Mouse (Mus musculus) CH12.LX (cell line): ENCODE measurements around the gene Lrrc55. TPM values are rescaled to one million over a fixed set of nuclear protein-coding genes. Genes with fewer than 3 reads are reported as not detected.

ENCODE experiments used
- DNase-seq: peaks from one replicate; pipeline ENCODE4 v3.0.0-alpha.2; 2013; ENCODE audit errors: extremely low read depth
- H3K27ac ChIP-seq: 2 replicates; pipeline ENCODE4 v1.5.1; 2012; ENCODE audit warnings: low read depth, mild to moderate bottlenecking, control low read depth, moderate library complexity; ENCODE audit not compliant: insufficient read depth
- H3K27me3 ChIP-seq: replicated peaks from 2 replicates; pipeline ENCODE3; 2012; ENCODE audit warnings: inconsistent platforms
- H3K36me3 ChIP-seq, 2 experiments: replicated peaks in 1 of 2; 2 replicates each; pipeline versions ENCODE3 to v1.6.1; 2012; ENCODE audit warnings: inconsistent platforms in 1 of 2, low read length in 1 of 2, mild to moderate bottlenecking in 1 of 2, mixed read lengths in 1 of 2, moderate library complexity in 1 of 2; ENCODE audit not compliant: control insufficient read depth in 1 of 2, insufficient read depth in 1 of 2
- H3K4me1 ChIP-seq, 2 experiments: 2 replicates each; pipeline ENCODE4 v1.6.1; 2012; ENCODE audit warnings: inconsistent platforms in 1 of 2, moderate library complexity in 1 of 2; ENCODE audit not compliant: insufficient read depth in 2 of 2, control insufficient read depth in 1 of 2
- H3K4me2 ChIP-seq: 2 replicates; pipeline ENCODE4 v1.6.1; 2012; ENCODE audit warnings: low read depth, mild to moderate bottlenecking, control low read depth; ENCODE audit not compliant: poor library complexity, insufficient read depth, severe bottlenecking
- H3K4me3 ChIP-seq, 3 experiments: fragments of 150-350 bp in 1 of 3; sonication (generic) in 1 of 3; replicated peaks in 1 of 3; 2 replicates each; pipeline versions ENCODE3 to v1.5.1; 2011 to 2012; ENCODE audit warnings: low read depth in 2 of 3, low read length in 2 of 3, mild to moderate bottlenecking in 2 of 3, moderate library complexity in 2 of 3, control low read depth in 1 of 3, improper control_type of control experiment in 1 of 3, inconsistent platforms in 1 of 3, mixed read lengths in 1 of 3; ENCODE audit not compliant: poor library complexity in 1 of 3
- H3K79me2 ChIP-seq: replicated peaks from 2 replicates; pipeline ENCODE4 v1.6.1; 2012; ENCODE audit warnings: mild to moderate bottlenecking, moderate library complexity; ENCODE audit not compliant: control insufficient read depth, poor library complexity, insufficient read depth, severe bottlenecking; ENCODE audit errors: extremely low read depth
- H3K9ac ChIP-seq: 2 replicates; pipeline ENCODE4 v1.6.1; 2012; ENCODE audit warnings: low read depth, mild to moderate bottlenecking, control low read depth, moderate library complexity; ENCODE audit not compliant: insufficient read depth
- H3K9me3 ChIP-seq: replicated peaks from 2 replicates; pipeline ENCODE3; 2012; ENCODE audit warnings: low read length, inconsistent platforms, mixed read lengths
- CTCF ChIP-seq, 2 experiments: IDR thresholded peaks in 1 of 2; conservative IDR thresholded peaks in 1 of 2; 2 replicates each; pipeline ENCODE4 v1.5.1; 2011 to 2012; ENCODE audit warnings: low read depth in 2 of 2, low read length in 2 of 2, improper control_type of control experiment in 1 of 2, inconsistent platforms in 1 of 2, mild to moderate bottlenecking in 1 of 2, moderate library complexity in 1 of 2
- E2F4 ChIP-seq: IDR thresholded peaks from 2 replicates; pipeline ENCODE4 v1.6.1; 2011; ENCODE audit warnings: low read depth, low read length, improper control_type of control experiment; ENCODE audit not compliant: insufficient replicate concordance
- ELF1 ChIP-seq: IDR thresholded peaks from 2 replicates; pipeline ENCODE4 v1.6.1; 2014; ENCODE audit warnings: low read depth, mild to moderate bottlenecking, inconsistent platforms, low read length, improper control_type of control experiment
- EP300 ChIP-seq: IDR thresholded peaks from 2 replicates; pipeline ENCODE4 v1.6.1; 2011; ENCODE audit warnings: low read length, improper control_type of control experiment
- GABPA ChIP-seq: IDR thresholded peaks from 2 replicates; pipeline ENCODE4 v1.6.1; 2012; ENCODE audit warnings: low read depth, low read length, improper control_type of control experiment, inconsistent platforms; ENCODE audit not compliant: insufficient replicate concordance
- IRF4 ChIP-seq: IDR thresholded peaks from 2 replicates; pipeline ENCODE4 v1.6.1; 2014; ENCODE audit warnings: low read depth, mild to moderate bottlenecking, inconsistent platforms, low read length, improper control_type of control experiment
- JUND ChIP-seq: conservative IDR thresholded peaks from 2 replicates; pipeline ENCODE4 v1.6.1; 2011; ENCODE audit warnings: low read depth, low read length, improper control_type of control experiment
- MAFK ChIP-seq: IDR thresholded peaks from 2 replicates; pipeline ENCODE4 v1.6.1; 2011; ENCODE audit warnings: low read length, improper control_type of control experiment; ENCODE audit not compliant: insufficient replicate concordance
- MAX ChIP-seq: IDR thresholded peaks from 2 replicates; pipeline ENCODE4 v1.6.1; 2011; ENCODE audit warnings: low read length, improper control_type of control experiment
- MXI1 ChIP-seq: IDR thresholded peaks from 2 replicates; pipeline ENCODE4 v1.6.1; 2011; ENCODE audit warnings: mild to moderate bottlenecking, low read depth, low read length, improper control_type of control experiment
- PAX5 ChIP-seq: IDR thresholded peaks from 2 replicates; pipeline ENCODE4 v1.6.1; 2012; ENCODE audit warnings: low read length, inconsistent platforms, mixed read lengths
- RAD21 ChIP-seq: IDR thresholded peaks from 2 replicates; pipeline ENCODE4 v1.6.1; 2011; ENCODE audit warnings: low read depth, mild to moderate bottlenecking, low read length, improper control_type of control experiment, moderate library complexity
- RCOR1 ChIP-seq: conservative IDR thresholded peaks from 2 replicates; pipeline ENCODE4 v1.6.1; 2012; ENCODE audit warnings: low read depth, mild to moderate bottlenecking, inconsistent platforms, low read length, improper control_type of control experiment
- SIN3A ChIP-seq: IDR thresholded peaks from 2 replicates; pipeline ENCODE4 v1.6.1; 2012; ENCODE audit warnings: low read length, improper control_type of control experiment, inconsistent platforms
- TBP ChIP-seq: conservative IDR thresholded peaks from 2 replicates; pipeline ENCODE4 v1.6.1; 2011; ENCODE audit warnings: low read depth, low read length, improper control_type of control experiment
- TCF12 ChIP-seq: IDR thresholded peaks from 2 replicates; pipeline ENCODE4 v1.6.1; 2014; ENCODE audit warnings: low read depth, mild to moderate bottlenecking, inconsistent platforms, low read length, improper control_type of control experiment
- UBTF ChIP-seq: IDR thresholded peaks from 2 replicates; pipeline ENCODE4 v1.6.1; 2012; ENCODE audit warnings: low read depth, mild to moderate bottlenecking, inconsistent platforms, low read length, improper control_type of control experiment, moderate library complexity
- USF1 ChIP-seq: IDR thresholded peaks from 2 replicates; pipeline ENCODE4 v1.6.1; 2014; ENCODE audit warnings: low read depth, mild to moderate bottlenecking, inconsistent platforms, low read length, improper control_type of control experiment
- USF2 ChIP-seq: conservative IDR thresholded peaks from 2 replicates; pipeline ENCODE4 v1.6.1; 2011; ENCODE audit warnings: low read depth, low read length, improper control_type of control experiment
- ZC3H11A ChIP-seq: IDR thresholded peaks from 2 replicates; pipeline ENCODE4 v1.6.1; 2012; ENCODE audit warnings: low read depth, mild to moderate bottlenecking, inconsistent platforms, low read length, improper control_type of control experiment
- ZNF384 ChIP-seq: IDR thresholded peaks from 2 replicates; pipeline ENCODE4 v1.6.1; 2012; ENCODE audit warnings: low read depth, low read length, improper control_type of control experiment, inconsistent platforms
- dilution Hi-C: fragments of 300-500 bp; cut with MboI; formaldehyde crosslinking; loops from 2 replicates; pipeline ENCODE4 v1.14.3; 2020; ENCODE audit warnings: low sequenced_read_pairs; ENCODE audit not compliant: extremely low pct_unique_long_range_greater_than_20kb, extremely low pct_ligation_motif_present
- in situ Hi-C: fragments of 300-500 bp; cut with MboI; formaldehyde crosslinking; loops from 3 replicates; pipeline ENCODE4 v1.14.3; 2019; ENCODE audit warnings: low sequenced_read_pairs, low pct_ligation_motif_present, low pct_unique_long_range_greater_than_20kb, mixed read lengths
- polyA plus RNA-seq: library from polyadenylated mRNA; unstranded; fragments of >175 nt; gene quantifications from 2 replicates; pipeline ENCODE4 v1.2.1, GENCODE M21; 2012; ENCODE audit warnings: low read depth; ENCODE audit not compliant: insufficient read length
- total RNA-seq, 2 experiments: library from RNA; depleted of rRNA; stranded (reverse); fragments of 300-350 nt in 1 of 2; fragments of >200 nt in 1 of 2; gene quantifications; 2 replicates each; pipeline ENCODE4 v1.2.3; 2012 to 2014

Gene Lrrc55
- total and polyA plus RNA-seq, 3 experiments = not detected

GRCm38 (mm10) chr2:85136089-85136488 is 60.9 kb downstream of the Lrrc55 start, which contains the start of gene Aplnr:
Aplnr (plus strand) TSS chr2:85136225.
- dilution Hi-C loops = no loop called here
- peaks cover 84% of the 10 kb centered on the region for H3K27me3 ChIP-seq
- no peaks in the 10 kb centered on the region for H3K4me1 ChIP-seq
- no peaks in the 10 kb centered on the region for H3K36me3 ChIP-seq
- H3K4me3 ChIP-seq = no peak within 1 kb of the TSS
- in situ Hi-C loops = no loop called here
- H3K9ac ChIP-seq = no peak within 1 kb of the TSS
- TF ChIP-seq RAD21 = no peak
- TF ChIP-seq SIN3A = no peak
- no peak within 1 kb of the TSS for H3K4me2 ChIP-seq
- no peaks in the 10 kb centered on the region for H3K79me2 ChIP-seq
- no peaks in the 10 kb centered on the region for H3K9me3 ChIP-seq
- DNase-seq = no peak
- H3K27ac ChIP-seq = no peak within 1 kb of the TSS

DNA sequence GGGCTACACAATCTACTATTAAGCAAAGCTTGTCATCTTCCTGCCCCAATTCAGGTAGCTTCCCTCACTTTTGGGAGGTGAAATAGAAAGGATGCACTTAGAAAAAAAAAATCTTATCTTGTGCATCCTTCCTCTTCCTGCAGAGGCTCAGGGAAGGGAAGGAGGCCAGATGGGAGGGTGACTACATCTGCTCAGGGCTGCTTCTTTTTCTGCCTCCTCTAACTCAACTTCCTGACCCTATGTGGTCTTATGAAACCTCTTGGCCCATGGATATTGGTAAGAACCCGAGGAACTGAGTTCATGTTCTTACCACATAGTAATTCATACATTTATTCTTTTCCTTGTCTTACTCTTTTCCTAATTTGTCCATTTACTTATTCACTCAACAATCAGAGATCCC is 61.9 kb downstream of the Lrrc55 start:
- dilution Hi-C loops = no loop called here
- H3K9ac ChIP-seq = no peak overlapping the region
- no peak for TF ChIP-seq UBTF
- TF ChIP-seq E2F4 = no peak
- no peak for TF ChIP-seq PAX5
- no peak for TF ChIP-seq IRF4
- H3K4me1 ChIP-seq = no peaks in the 10 kb centered on the region
- no peak overlapping the region for H3K4me3 ChIP-seq
- no peaks in the 10 kb centered on the region for H3K9me3 ChIP-seq
- H3K4me2 ChIP-seq = no peak overlapping the region
- no peaks in the 10 kb centered on the region for H3K79me2 ChIP-seq
- H3K27me3 ChIP-seq = peaks cover 84% of the 10 kb centered on the region
- in situ Hi-C loops = no loop called here
- no peak overlapping the region for H3K27ac ChIP-seq
- no peaks in the 10 kb centered on the region for H3K36me3 ChIP-seq
- DNase-seq = no peak

DNA sequence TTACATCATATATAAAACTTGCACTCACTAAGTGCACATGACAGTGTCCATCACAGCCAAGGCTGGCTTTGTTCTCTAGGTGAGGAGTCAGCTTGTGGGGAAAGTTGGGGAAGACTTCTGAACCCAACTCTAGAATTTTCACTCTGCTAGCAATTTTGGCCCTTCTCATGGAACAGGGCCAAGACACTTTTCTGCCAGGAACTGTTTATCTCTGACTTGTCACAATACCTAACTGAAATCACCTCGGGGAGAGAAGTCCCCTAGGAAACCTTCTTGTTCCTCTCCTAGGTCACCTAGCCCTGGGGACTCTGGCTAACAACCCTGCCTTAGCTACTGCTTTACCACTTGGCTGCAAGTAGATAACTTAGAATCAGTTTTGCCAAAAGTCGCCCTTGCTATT is 64.8 kb downstream of the Lrrc55 start:
- no peak for TF ChIP-seq ZNF384
- TF ChIP-seq, all 38 proteins: peak for 0
- in situ Hi-C loops = no loop called here
- dilution Hi-C loops = no loop called here
- peaks cover 67% of the 10 kb centered on the region for H3K27me3 ChIP-seq
- H3K9me3 ChIP-seq = no peaks in the 10 kb centered on the region
- no peak overlapping the region for H3K4me2 ChIP-seq
- no peak overlapping the region for H3K4me3 ChIP-seq
- no peaks in the 10 kb centered on the region for H3K79me2 ChIP-seq
- no peak overlapping the region for H3K9ac ChIP-seq
- no peaks in the 10 kb centered on the region for H3K36me3 ChIP-seq
- no peaks in the 10 kb centered on the region for H3K4me1 ChIP-seq
- no peak overlapping the region for H3K27ac ChIP-seq
- no peak for DNase-seq

- no peak overlapping the region for H3K27ac ChIP-seq
- no peaks in the 10 kb centered on the region for H3K36me3 ChIP-seq
- H3K4me2 ChIP-seq = no peak overlapping the region
- H3K79me2 ChIP-seq = no peaks in the 10 kb centered on the region
- no peak overlapping the region for H3K4me3 ChIP-seq
- no peaks in the 10 kb centered on the region for H3K4me1 ChIP-seq
- H3K9me3 ChIP-seq = no peaks in the 10 kb centered on the region
- in situ Hi-C loops (no loop called here), dilution Hi-C loops (no loop called here)
- DNase-seq = no peak
- no peak overlapping the region for H3K9ac ChIP-seq
- H3K27me3 ChIP-seq = peaks cover 62% of the 10 kb centered on the region
- no peak for TF ChIP-seq ELF1
- TF ChIP-seq RAD21 = no peak
- TF ChIP-seq CTCF (conservative IDR thresholded peaks at IDR 0.05 in 1 of 2, IDR thresholded peaks at IDR 0.05 in 1 of 2; ENCODE audit: low read depth in 2 of 2, low read length in 2 of 2) = no peak
- no peak for TF ChIP-seq JUND
- TF ChIP-seq GABPA = no peak
- no peak for TF ChIP-seq USF1
- no peak for TF ChIP-seq RCOR1
- no peak for TF ChIP-seq MAFK
- no peak for TF ChIP-seq USF2
- TF ChIP-seq TCF12 = no peak
- TF ChIP-seq ZNF384 = no peak
- TF ChIP-seq TBP = no peak
- TF ChIP-seq EP300 = no peak
- TF ChIP-seq MXI1 = no peak
- TF ChIP-seq ZC3H11A = no peak
- no peak for TF ChIP-seq MAX
- TF ChIP-seq IRF4 = no peak
These were observed 65.3 kb downstream of the Lrrc55 start for GRCm38 (mm10) chr2:85131724-85132123.
